Mouse (Mus musculus) ES-Bruce4 (cell line): ENCODE data around the gene Kcnq4. TPM values are rescaled to one million over a fixed set of nuclear protein-coding genes. Genes with fewer than 3 reads are reported as not detected.

Experiments
- H3K27ac ChIP-seq: 2 replicates; pipeline ENCODE4 v1.5.1; 2012; ENCODE audit warnings: low read length, inconsistent platforms; ENCODE audit not compliant: insufficient read depth
- H3K27me3 ChIP-seq: 2 replicates; pipeline ENCODE4 v1.6.1; 2012; ENCODE audit warnings: mild to moderate bottlenecking, low read length, inconsistent platforms; ENCODE audit not compliant: control insufficient read depth, poor library complexity, insufficient read depth, severe bottlenecking
- H3K36me3 ChIP-seq: 2 replicates; pipeline ENCODE4 v1.6.1; 2012; ENCODE audit warnings: inconsistent platforms, mild to moderate bottlenecking, low read length, moderate library complexity; ENCODE audit not compliant: control insufficient read depth, poor library complexity, insufficient read depth, severe bottlenecking
- H3K4me1 ChIP-seq: one replicate; pipeline ENCODE4 v1.8.1; 2011; ENCODE audit warnings: low read length; ENCODE audit not compliant: control insufficient read depth, insufficient read depth
- H3K4me3 ChIP-seq: 2 replicates; pipeline ENCODE4 v1.5.1; 2011; ENCODE audit warnings: low read depth, mild to moderate bottlenecking, low read length
- H3K9ac ChIP-seq: 2 replicates; pipeline ENCODE4 v1.6.1; 2012; ENCODE audit warnings: low read depth, mild to moderate bottlenecking, inconsistent platforms; ENCODE audit not compliant: poor library complexity, severe bottlenecking
- H3K9me3 ChIP-seq: replicated peaks from 2 replicates; pipeline ENCODE4 v1.6.1; 2012; ENCODE audit warnings: mild to moderate bottlenecking, low read length, inconsistent platforms; ENCODE audit not compliant: control insufficient read depth, poor library complexity, insufficient read depth, severe bottlenecking
- CTCF ChIP-seq: IDR thresholded peaks from one replicate; pipeline ENCODE4 v1.8.1; 2011; ENCODE audit warnings: low read depth, low read length
- EP300 ChIP-seq: IDR thresholded peaks from 2 replicates; pipeline ENCODE4 v1.6.1; 2011; ENCODE audit warnings: low read depth, low read length; ENCODE audit not compliant: insufficient read depth
- POLR2A ChIP-seq: IDR thresholded peaks from one replicate; pipeline ENCODE4 v1.8.1; 2011; ENCODE audit warnings: low read length; ENCODE audit not compliant: insufficient read depth
- polyA plus RNA-seq: library from polyadenylated mRNA; stranded (reverse); fragments of >200 nt; gene quantifications from 2 replicates; pipeline ENCODE4 v1.2.4, GENCODE M21; 2011; ENCODE audit warnings: low read depth; ENCODE audit not compliant: missing spikeins, insufficient read depth, insufficient read length

Gene Kcnq4
- polyA plus RNA-seq, 1 experiment = 3.2 TPM

DNA sequence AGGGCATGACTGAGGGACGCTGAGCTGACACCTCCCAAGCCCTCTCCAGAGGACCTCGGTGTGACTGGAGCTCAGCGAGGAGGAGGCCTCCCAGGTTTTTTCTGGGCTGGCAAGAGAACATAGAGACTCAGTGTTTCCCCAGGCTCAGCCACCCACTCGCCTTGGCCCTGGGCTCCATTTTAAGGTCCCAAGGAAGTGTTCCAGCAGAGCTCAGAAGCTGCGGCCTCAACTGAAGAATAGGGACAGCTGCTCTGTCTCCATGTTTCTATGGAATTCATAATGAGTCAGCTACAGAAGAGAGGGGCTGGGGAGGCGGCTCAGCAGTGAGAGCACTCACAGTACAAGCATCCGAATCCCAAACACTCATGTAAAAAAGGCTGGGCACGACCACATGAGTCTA, 30.8 kb downstream of the Kcnq4 start:
- no peak overlapping the region for H3K27ac ChIP-seq
- no peaks in the 10 kb centered on the region for H3K27me3 ChIP-seq
- no peak for TF ChIP-seq CTCF
- TF ChIP-seq POLR2A = no peak
- no peak for TF ChIP-seq EP300
- no peaks in the 10 kb centered on the region for H3K4me1 ChIP-seq
- H3K9ac ChIP-seq = no peak overlapping the region
- H3K9me3 ChIP-seq = no peaks in the 10 kb centered on the region
- H3K4me3 ChIP-seq = no peak overlapping the region
- no peaks in the 10 kb centered on the region for H3K36me3 ChIP-seq

DNA sequence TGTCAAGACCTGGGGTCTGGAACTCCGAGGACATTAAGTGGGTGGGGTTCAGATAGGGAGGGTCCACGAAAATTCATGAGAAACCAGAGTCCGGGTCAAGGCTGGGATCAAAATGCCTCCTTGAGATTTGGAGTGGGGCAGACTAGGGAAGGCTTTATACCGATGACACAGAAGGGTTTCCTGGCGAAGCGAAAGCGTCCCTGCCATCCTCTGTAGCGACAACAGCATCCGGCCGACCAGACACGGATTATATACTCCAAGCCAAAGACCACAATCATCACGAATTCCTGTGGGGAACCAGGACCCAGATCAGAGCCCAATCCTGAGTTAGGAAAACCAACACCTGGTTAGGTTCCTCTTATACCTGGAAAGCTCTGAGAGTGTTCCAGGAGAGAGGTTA, 31.6 kb downstream of the Kcnq4 start:
- Histone ChIP-seq H3K27me3 (no peaks in the 10 kb centered on the region), H3K4me1 (no peaks in the 10 kb centered on the region), H3K9me3 (no peaks in the 10 kb centered on the region), H3K36me3 (no peaks in the 10 kb centered on the region), H3K9ac (no peak overlapping the region), H3K4me3 (peak overlapping the region; percentile 28), H3K27ac (no peak overlapping the region)
- TF ChIP-seq CTCF (no peak), EP300 (no peak), POLR2A (no peak)

DNA sequence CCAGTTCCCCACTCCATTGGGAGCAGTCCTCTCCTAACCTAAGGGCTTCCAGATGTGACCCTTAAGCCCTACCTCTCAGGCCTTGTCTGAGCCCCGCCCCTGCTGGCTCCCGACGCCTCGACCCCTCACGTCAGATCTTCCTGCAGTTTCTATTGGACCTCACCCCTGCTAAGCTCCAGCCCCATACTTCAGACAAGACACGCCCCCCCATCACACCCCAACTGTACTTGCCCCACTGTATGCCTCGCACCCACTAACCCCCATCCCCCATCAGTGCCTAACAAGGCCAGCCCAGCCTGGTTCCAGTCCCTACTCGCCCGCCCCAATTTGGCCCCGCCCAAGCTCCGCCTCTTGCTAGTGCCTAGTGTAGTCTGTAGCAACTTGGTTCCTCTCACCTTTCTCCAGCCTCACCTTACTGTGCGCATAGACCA, 32.3 kb downstream of the Kcnq4 start:
- Histone ChIP-seq H3K36me3 (no peaks in the 10 kb centered on the region), H3K4me1 (no peaks in the 10 kb centered on the region), H3K9ac (no peak overlapping the region), H3K9me3 (no peaks in the 10 kb centered on the region), H3K27me3 (no peaks in the 10 kb centered on the region), H3K27ac (no peak overlapping the region), H3K4me3 (peak overlapping the region; percentile 28)
- TF ChIP-seq EP300 (0 out of 2 replicates have a peak, but pooled peaks have one; percentile 32), POLR2A (no peak), CTCF (no peak)

DNA sequence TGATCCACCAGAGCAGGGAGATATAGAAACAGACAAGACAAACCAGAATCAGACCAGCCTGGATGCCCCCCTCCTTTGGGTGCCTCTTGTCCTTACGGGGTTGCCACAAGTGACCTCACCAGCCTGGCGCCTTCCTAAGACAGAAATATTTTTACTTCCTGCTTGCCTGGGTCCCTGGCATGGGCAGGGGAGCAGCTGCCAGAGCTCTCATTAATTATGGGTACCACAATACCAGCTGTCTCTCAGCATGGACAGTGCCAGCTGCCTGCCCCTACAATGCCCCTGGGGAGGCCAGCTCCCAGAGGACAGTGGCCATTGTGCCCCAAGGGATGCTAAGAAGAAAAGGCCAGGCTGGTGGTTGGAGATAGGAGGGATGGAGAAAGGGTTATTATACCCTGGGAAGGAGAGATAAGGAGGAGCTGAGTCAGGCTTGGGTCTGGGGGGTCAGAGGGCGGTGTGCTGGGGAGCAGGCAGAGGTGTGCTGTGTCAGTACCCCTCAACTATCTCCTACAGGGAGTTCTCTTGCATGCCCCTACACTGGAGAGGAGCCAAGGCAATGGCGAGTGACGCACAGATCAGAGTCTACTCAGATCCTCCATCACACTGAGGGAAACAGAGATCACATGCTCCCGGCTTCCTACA, 34.4 kb downstream of the Kcnq4 start:
- H3K4me3 ChIP-seq = no peak overlapping the region
- no peaks in the 10 kb centered on the region for H3K27me3 ChIP-seq
- no peak overlapping the region for H3K9ac ChIP-seq
- H3K4me1 ChIP-seq = no peaks in the 10 kb centered on the region
- H3K9me3 ChIP-seq = no peaks in the 10 kb centered on the region
- no peak for TF ChIP-seq EP300
- no peak for TF ChIP-seq POLR2A
- no peaks in the 10 kb centered on the region for H3K36me3 ChIP-seq
- H3K27ac ChIP-seq = no peak overlapping the region

DNA sequence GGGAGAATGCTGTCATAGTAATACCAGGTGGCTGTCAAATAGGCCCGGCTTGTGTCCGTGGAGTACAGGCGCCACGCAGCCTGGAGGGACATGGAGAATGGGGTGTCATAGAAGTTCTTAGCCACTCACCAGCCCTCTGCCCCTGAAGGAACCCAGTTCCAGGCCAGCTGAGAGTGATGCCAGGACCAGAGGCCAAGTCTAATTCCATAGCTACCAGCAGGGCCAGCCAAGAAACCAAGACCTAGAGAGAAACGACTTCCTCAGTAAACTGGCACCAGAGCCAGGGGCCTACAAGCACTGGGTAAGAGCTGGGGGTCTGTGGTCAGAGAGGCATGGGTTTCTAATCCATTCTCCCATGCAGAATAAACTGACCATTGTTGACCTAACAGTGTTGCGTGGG, 35.4 kb downstream of the Kcnq4 start:
- H3K27me3 ChIP-seq = no peaks in the 10 kb centered on the region

DNA sequence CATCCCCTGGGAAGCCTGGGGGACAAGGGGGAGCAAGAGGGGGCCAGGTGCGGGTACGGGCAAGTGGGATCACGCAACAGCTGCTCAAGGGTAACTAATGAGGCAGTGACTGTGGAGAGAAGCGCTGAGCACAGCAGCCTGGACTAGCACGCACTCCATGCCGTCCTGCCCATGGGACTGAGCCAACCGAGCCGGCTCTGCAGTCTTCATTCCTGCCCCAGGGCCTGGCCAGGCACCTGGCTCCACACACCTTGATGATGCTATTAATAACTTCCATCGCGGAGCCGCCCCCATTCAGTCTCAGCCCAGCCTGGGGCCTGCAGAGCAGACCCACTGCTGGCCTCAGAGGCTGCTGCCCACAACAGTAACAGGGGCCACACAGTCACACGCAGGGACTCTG, 36.2 kb downstream of the Kcnq4 start:
- Histone ChIP-seq H3K27me3 (no peaks in the 10 kb centered on the region), H3K4me3 (no peak overlapping the region), H3K36me3 (no peaks in the 10 kb centered on the region), H3K9ac (no peak overlapping the region), H3K4me1 (no peaks in the 10 kb centered on the region), H3K9me3 (no peaks in the 10 kb centered on the region), H3K27ac (no peak overlapping the region)
- TF ChIP-seq POLR2A = no peak
- no peak for TF ChIP-seq EP300
- no peak for TF ChIP-seq CTCF

More for the DNA sequence above, 35.4 kb downstream of the Kcnq4 start:
- Histone ChIP-seq H3K27ac (no peak overlapping the region), H3K9ac (no peak overlapping the region), H3K9me3 (no peaks in the 10 kb centered on the region), H3K4me1 (no peaks in the 10 kb centered on the region), H3K4me3 (no peak overlapping the region), H3K36me3 (no peaks in the 10 kb centered on the region)
- TF ChIP-seq POLR2A = no peak
- no peak for TF ChIP-seq CTCF
- TF ChIP-seq EP300 = no peak
